Comparison of ENCODE assay signal across 10 mouse cellular contexts in genomic region chr11:112860797-112861196, GRCm38 (mm10).
A peak's percentile ranks its signal among the peaks of the same experiment; 100 is the strongest.
DNase-seq lines count a peak whose midpoint lies in the region; ATAC-seq lines count a peak whose summit lies in the region.
"Had no signal": no experiment of that assay in that cellular context is flagged by ENCODE, and none has a peak within 500 bp of the region (broad histone marks: within the 10 kb centered on the region; RNA-seq: fewer than 3 reads in every experiment).

No protein-coding gene starts in this region.

- peak; percentile 64 for DNase-seq in left cerebral cortex, postnatal 4 days
- no peak for DNase-seq in left cerebral cortex, adult 9 months (ENCODE audit: low spot score in 2 of 2)
- DNase-seq in hindbrain, embryonic 11.5 days (ENCODE audit: low spot score): peak; percentile 68
- no peak for DNase-seq in adrenal gland, postnatal 14 days
- no peak for DNase-seq in layer of hippocampus, adult 18-20 months (ENCODE audit: low spot score in 2 of 2)
- no peak for DNase-seq in heart, postnatal 10 days

- peak; percentile 94 for ATAC-seq in hindbrain, embryonic 11.5 days (ENCODE audit: low FRiP score)
- ATAC-seq in midbrain, embryonic 13.5 days: peak; percentile 93
- ATAC-seq in intestine, embryonic 16.5 days: no peak

- WGBS in hindbrain, embryonic 11.5 days: 15% methylated on average over 9 of the region's 11 CpGs
- 5% methylated on average over 11 of the region's 11 CpGs for WGBS in midbrain, embryonic 13.5 days
- 49% methylated on average over 11 of the region's 11 CpGs for WGBS in intestine, embryonic 16.5 days

- intact Hi-C loops in left cerebral cortex, postnatal 4 days (cut with DNase I): no loop called here
- intact Hi-C loops in heart, postnatal 10 days (cut with DNase I): no loop called here

- 0 out of 2 replicates have a peak overlapping the region, but pooled peaks have one; percentile 11 for H3K4me2 ChIP-seq in hindbrain, embryonic 11.5 days (replicated peaks; ENCODE audit: low read depth, low read length)
- peak overlapping the region; percentile 31 for H3K4me2 ChIP-seq in midbrain, embryonic 13.5 days (replicated peaks)
- H3K4me2 ChIP-seq in intestine, embryonic 16.5 days (ENCODE audit: low read depth, low read length): no peak overlapping the region

- H3K36me3 ChIP-seq in hindbrain, embryonic 11.5 days (ENCODE audit: control insufficient read depth, insufficient read depth, low read length): no peaks in the 10 kb centered on the region
- no peaks in the 10 kb centered on the region for H3K36me3 ChIP-seq in midbrain, embryonic 13.5 days
- no peaks in the 10 kb centered on the region for H3K36me3 ChIP-seq in intestine, embryonic 16.5 days (ENCODE audit: control insufficient read depth, insufficient read depth, low read length)
- H3K36me3 ChIP-seq: G1E; heart, embryonic 10.5 days had no signal

- peak overlapping the region; percentile 33; the same call in 1 of the 2 replicates for H3K9ac ChIP-seq in hindbrain, embryonic 11.5 days (ENCODE audit: low read depth, low read length)
- no peak overlapping the region for H3K9ac ChIP-seq in midbrain, embryonic 13.5 days (replicated peaks)
- no peak overlapping the region for H3K9ac ChIP-seq in intestine, embryonic 16.5 days (ENCODE audit: low read depth, low read length)

- peaks cover 9% of the 10 kb centered on the region for H3K4me1 ChIP-seq in hindbrain, embryonic 11.5 days (replicated peaks; ENCODE audit: control insufficient read depth, insufficient read depth, low read length)
- peaks cover 25% of the 10 kb centered on the region for H3K4me1 ChIP-seq in midbrain, embryonic 13.5 days (replicated peaks)
- H3K4me1 ChIP-seq in intestine, embryonic 16.5 days (ENCODE audit: control insufficient read depth, insufficient read depth, low read length): no peaks in the 10 kb centered on the region
- H3K4me1 ChIP-seq: heart, embryonic 10.5 days had no signal

- H3K4me3 ChIP-seq in hindbrain, embryonic 11.5 days (ENCODE audit: low read depth, low read length): no peak overlapping the region
- H3K4me3 ChIP-seq in midbrain, embryonic 13.5 days (replicated peaks): no peak overlapping the region
- H3K4me3 ChIP-seq in intestine, embryonic 16.5 days (ENCODE audit: low read length): no peak overlapping the region
- H3K4me3 ChIP-seq: heart, embryonic 10.5 days had no signal

- peak overlapping the region; percentile 90 for H3K27ac ChIP-seq in hindbrain, embryonic 11.5 days (ENCODE audit: low read depth, low read length)
- H3K27ac ChIP-seq in midbrain, embryonic 13.5 days: peak overlapping the region; percentile 76
- H3K27ac ChIP-seq in intestine, embryonic 16.5 days (ENCODE audit: low read length): no peak overlapping the region
- H3K27ac ChIP-seq: heart, embryonic 10.5 days had no signal

- 0 out of 2 replicates have a peak, but pooled peaks cover 3% of the 10 kb centered on the region for H3K9me3 ChIP-seq in hindbrain, embryonic 11.5 days (ENCODE audit: control insufficient read depth, low read length)
- H3K9me3 ChIP-seq in midbrain, embryonic 13.5 days: peaks cover 10% of the 10 kb centered on the region
- peaks cover 5% of the 10 kb centered on the region; the same call in 1 of the 2 replicates for H3K9me3 ChIP-seq in intestine, embryonic 16.5 days (ENCODE audit: control insufficient read depth, low read length)
- H3K9me3 ChIP-seq: heart, embryonic 10.5 days had no signal

- no peaks in the 10 kb centered on the region for H3K27me3 ChIP-seq in hindbrain, embryonic 11.5 days (ENCODE audit: control insufficient read depth, insufficient read depth, low read length)
- H3K27me3 ChIP-seq in midbrain, embryonic 13.5 days: no peaks in the 10 kb centered on the region
- no peaks in the 10 kb centered on the region for H3K27me3 ChIP-seq in intestine, embryonic 16.5 days (replicated peaks; ENCODE audit: control insufficient read depth, insufficient read depth, low read length)

Comparison
In these comparisons a context has a peak if more than half of its experiments do, and no peak if none do; other contexts are left out.
1. DNase-seq: peak in left cerebral cortex, postnatal 4 days (single experiment) and hindbrain, embryonic 11.5 days (single experiment); none in left cerebral cortex, adult 9 months (0 of 2), adrenal gland, postnatal 14 days (single experiment), layer of hippocampus, adult 18-20 months (0 of 2) and heart, postnatal 10 days (0 of 2).